Mouse (Mus musculus) stomach, postnatal 0 days (tissue): ENCODE data around the gene Col23a1. TPM values are rescaled to one million over a fixed set of nuclear protein-coding genes. Genes with fewer than 3 reads are reported as not detected.

ENCODE experiments used
- ATAC-seq: fragments of 200-750 bp; cut with Nextera tagmentation; 2 replicates; pipeline ENCODE4 v1.8.0; 2017; ENCODE audit not compliant: low FRiP score, low TSS enrichment
- DNase-seq: peaks from one replicate; pipeline ENCODE4 v3.0.0-alpha.2; 2016; ENCODE audit warnings: low spot score
- H3K27ac ChIP-seq: fragments of 300-500 bp; sonication (generic); replicated peaks from 2 replicates; pipeline ENCODE4 v1.5.1; 2014; ENCODE audit warnings: mild to moderate bottlenecking, control low read depth
- H3K27me3 ChIP-seq: fragments of 300-500 bp; sonication (generic); 2 replicates; pipeline ENCODE4 v1.6.1; 2014; ENCODE audit warnings: low read length; ENCODE audit not compliant: control insufficient read depth, insufficient read depth
- H3K36me3 ChIP-seq: fragments of 300-500 bp; sonication (generic); 2 replicates; pipeline ENCODE4 v1.6.1; 2014; ENCODE audit warnings: low read length, mixed read lengths; ENCODE audit not compliant: control insufficient read depth, insufficient read depth
- H3K4me1 ChIP-seq: fragments of 300-500 bp; sonication (generic); replicated peaks from 2 replicates; pipeline ENCODE4 v1.6.1; 2014; ENCODE audit warnings: antibody characterized with exemption; ENCODE audit not compliant: control insufficient read depth, insufficient read depth
- H3K4me2 ChIP-seq: fragments of 300-500 bp; sonication (generic); replicated peaks from 2 replicates; pipeline ENCODE4 v1.6.1; 2014; ENCODE audit warnings: low read depth, mild to moderate bottlenecking, control low read depth, moderate library complexity
- H3K4me3 ChIP-seq: fragments of 300-500 bp; sonication (generic); 2 replicates; pipeline ENCODE4 v1.5.1; 2014; ENCODE audit warnings: low read depth, low read length, control low read depth
- H3K9ac ChIP-seq: fragments of 300-500 bp; sonication (generic); 2 replicates; pipeline ENCODE4 v1.6.1; 2014; ENCODE audit warnings: mild to moderate bottlenecking, low read length, control low read depth, mixed read lengths
- H3K9me3 ChIP-seq: fragments of 300-500 bp; sonication (generic); 2 replicates; pipeline ENCODE4 v1.6.1; 2016; ENCODE audit warnings: low read length; ENCODE audit not compliant: control insufficient read depth
- CTCF ChIP-seq: IDR thresholded peaks from 2 replicates; pipeline ENCODE4 v1.5.1; 2016; ENCODE audit warnings: antibody characterized with exemption, low read depth, mild to moderate bottlenecking, moderate library complexity
- EP300 ChIP-seq: optimal IDR thresholded peaks from 2 replicates; pipeline ENCODE3; 2016; ENCODE audit warnings: antibody characterized with exemption
- WGBS: fragments of 180-500 bp; shearing (Covaris S2); extraction: QIAGEN DNeasy Blood & Tissue Kit; methylation state at CpG from one replicate; pipeline ENCODE4 v1.1.7; 2014; 5-methylcytosine and 5-hydroxymethylcytosine counted together
- polyA plus RNA-seq: library from polyadenylated mRNA; unstranded; fragments of >200 nt; fragmentation: Nextera tagmentation; extraction: Ambion mirVana; gene quantifications from 2 replicates; pipeline ENCODE4 v1.2.1, GENCODE M21; 2015

The Col23a1 gene
- polyA plus RNA-seq, 1 experiment from 2014 or later = 2.5 TPM

DNA sequence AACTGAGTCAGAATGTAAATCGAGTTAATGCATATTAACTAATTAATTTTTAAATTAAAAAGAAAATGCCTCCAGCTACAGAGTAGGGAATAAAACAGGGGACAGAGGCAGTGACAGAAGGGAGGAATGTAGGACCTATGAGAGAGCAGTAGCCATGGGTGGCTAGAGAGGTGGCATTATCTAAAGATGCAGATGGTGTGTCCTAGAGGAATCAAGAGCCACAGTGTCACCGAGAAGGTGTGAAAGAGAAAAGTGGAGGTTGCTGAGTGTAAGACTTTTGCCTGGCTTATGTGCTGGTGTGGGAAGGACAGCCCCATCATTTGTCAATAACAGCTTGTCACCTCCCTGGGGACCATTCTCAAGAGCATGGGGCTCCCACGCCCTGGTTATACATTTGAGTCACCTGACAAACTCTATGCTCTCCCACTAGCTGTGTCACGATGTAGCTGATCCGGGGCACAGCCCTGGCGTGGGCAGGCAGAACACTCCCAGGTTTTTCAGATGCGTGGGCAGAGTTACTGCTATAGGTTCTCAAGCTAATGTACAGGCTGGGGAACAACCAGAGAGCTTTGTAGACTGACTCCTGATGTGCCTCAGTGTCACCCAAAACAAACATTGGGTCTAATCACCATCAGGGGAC, 125.4 kb downstream of the Col23a1 start:
- 53% methylated on average over 7 of the region's 7 CpGs for WGBS
- Histone ChIP-seq H3K27me3 (no peaks in the 10 kb centered on the region), H3K9me3 (no peaks in the 10 kb centered on the region), H3K4me1 (no peaks in the 10 kb centered on the region), H3K36me3 (no peaks in the 10 kb centered on the region), H3K4me3 (no peak overlapping the region), H3K27ac (no peak overlapping the region), H3K4me2 (no peak overlapping the region), H3K9ac (no peak overlapping the region)
- ATAC-seq = no peak
- DNase-seq = no peak
- TF ChIP-seq EP300 = no peak
- no peak for TF ChIP-seq CTCF

DNA sequence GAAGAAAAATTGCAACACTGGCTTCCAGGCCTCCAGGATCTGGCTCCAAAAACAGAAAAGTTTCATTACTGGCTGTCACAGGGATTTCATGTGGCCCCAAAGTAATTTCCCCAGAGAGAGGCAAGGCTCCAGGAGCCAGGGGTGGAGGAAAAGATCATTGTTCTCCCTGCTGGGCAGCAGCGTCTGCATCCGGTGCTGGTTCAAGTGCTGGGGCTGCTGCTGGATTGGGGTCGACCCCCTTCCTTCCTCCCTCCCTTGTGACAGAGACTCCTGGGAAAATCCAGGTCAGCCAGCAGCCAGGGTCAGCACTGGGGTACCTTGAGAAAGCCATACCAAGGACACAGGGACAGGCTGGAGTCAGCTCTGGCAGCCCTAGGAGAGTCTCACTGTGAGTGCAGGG, 129.1 kb downstream of the Col23a1 start:
- no peak overlapping the region for H3K9ac ChIP-seq
- H3K4me1 ChIP-seq = no peaks in the 10 kb centered on the region
- TF ChIP-seq CTCF (no peak), EP300 (no peak)
- ATAC-seq (no peak), DNase-seq (no peak)
- H3K36me3 ChIP-seq = no peaks in the 10 kb centered on the region
- H3K9me3 ChIP-seq = no peaks in the 10 kb centered on the region
- H3K4me3 ChIP-seq = no peak overlapping the region
- no peaks in the 10 kb centered on the region for H3K27me3 ChIP-seq
- WGBS = 10% methylated on average over 3 of the region's 3 CpGs
- 0 out of 2 replicates have a peak overlapping the region, but pooled peaks have one; percentile 20 for H3K27ac ChIP-seq
- H3K4me2 ChIP-seq = no peak overlapping the region

DNA sequence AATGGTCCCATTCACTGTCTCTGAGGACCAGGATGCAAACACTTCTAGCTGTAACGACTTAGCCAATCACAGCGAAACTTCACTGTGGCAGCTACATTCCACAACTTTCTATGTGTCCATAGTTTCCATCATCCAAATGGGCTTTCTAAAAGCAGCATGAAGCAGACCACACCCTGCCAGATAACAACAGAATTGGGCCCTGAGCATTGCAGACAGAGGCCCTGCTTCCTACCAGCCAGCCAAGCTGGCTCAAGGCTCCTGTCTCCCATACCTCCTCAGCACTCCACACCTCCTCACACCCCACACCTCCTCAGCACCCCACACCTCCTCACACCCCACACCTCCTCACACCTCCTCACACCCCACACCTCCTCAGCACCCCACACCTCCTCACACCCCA, 132.2 kb downstream of the Col23a1 start:
- Histone ChIP-seq H3K27ac (no peak overlapping the region), H3K9ac (no peak overlapping the region), H3K4me1 (no peaks in the 10 kb centered on the region), H3K27me3 (no peaks in the 10 kb centered on the region), H3K4me3 (no peak overlapping the region), H3K36me3 (no peaks in the 10 kb centered on the region), H3K9me3 (no peaks in the 10 kb centered on the region), H3K4me2 (no peak overlapping the region)
- ATAC-seq = no peak
- DNase-seq = no peak
- 68% methylated on average over 2 of the region's 2 CpGs for WGBS
- TF ChIP-seq EP300 = no peak
- TF ChIP-seq CTCF = no peak

DNA sequence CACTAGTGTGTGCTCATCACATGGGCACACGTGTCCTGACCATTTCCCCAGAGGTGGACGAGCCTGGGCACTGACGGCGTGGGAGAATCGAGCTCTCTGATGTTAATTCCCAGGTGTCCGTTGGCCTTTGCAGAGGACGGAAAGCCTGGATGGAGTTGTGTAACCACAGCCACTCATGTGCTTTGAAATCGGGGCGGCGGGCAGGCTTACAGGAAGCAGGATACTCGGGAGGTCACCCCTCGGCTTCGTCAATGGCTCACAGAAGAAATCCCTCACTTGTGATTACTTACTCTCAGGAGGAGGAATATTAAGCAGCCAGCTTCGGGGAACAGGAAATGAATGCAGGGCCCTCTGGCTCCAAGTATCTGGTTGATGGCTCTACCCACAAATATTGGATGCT, 133.0 kb downstream of the Col23a1 start:
- Histone ChIP-seq H3K4me1 (no peaks in the 10 kb centered on the region), H3K9ac (no peak overlapping the region), H3K36me3 (no peaks in the 10 kb centered on the region), H3K4me3 (no peak overlapping the region), H3K27ac (no peak overlapping the region), H3K4me2 (no peak overlapping the region), H3K9me3 (no peaks in the 10 kb centered on the region), H3K27me3 (no peaks in the 10 kb centered on the region)
- WGBS = 67% methylated on average over 14 of the region's 14 CpGs
- DNase-seq = no peak
- ATAC-seq = no peak
- TF ChIP-seq EP300 = no peak
- TF ChIP-seq CTCF = no peak

DNA sequence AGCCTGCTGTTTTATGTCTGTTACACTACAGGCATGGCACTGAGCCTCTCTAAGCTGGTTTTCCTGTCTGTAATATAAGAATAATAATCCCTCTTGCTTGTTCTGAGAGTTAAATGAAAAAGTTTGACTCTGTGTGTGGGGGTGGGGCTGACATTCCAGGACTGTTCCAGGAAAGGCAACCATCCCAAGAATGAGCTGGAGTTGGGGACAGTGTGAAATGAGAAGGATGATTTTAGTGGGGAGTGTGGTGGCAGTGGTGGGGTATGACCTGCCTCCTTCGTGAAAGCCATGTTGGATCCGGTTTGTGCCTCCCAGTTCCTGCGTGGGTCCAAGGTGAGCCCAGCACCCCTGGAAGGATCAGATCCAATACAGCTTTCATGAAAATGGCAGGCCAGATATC, 136.4 kb downstream of the Col23a1 start:
- Histone ChIP-seq H3K36me3 (no peaks in the 10 kb centered on the region), H3K27me3 (no peaks in the 10 kb centered on the region), H3K4me1 (no peaks in the 10 kb centered on the region), H3K9ac (no peak overlapping the region), H3K4me3 (no peak overlapping the region), H3K27ac (no peak overlapping the region), H3K9me3 (no peaks in the 10 kb centered on the region), H3K4me2 (no peak overlapping the region)
- ATAC-seq = no peak
- 83% methylated on average over 3 of the region's 3 CpGs for WGBS
- no peak for TF ChIP-seq CTCF
- TF ChIP-seq EP300 = no peak
- no peak for DNase-seq

DNA sequence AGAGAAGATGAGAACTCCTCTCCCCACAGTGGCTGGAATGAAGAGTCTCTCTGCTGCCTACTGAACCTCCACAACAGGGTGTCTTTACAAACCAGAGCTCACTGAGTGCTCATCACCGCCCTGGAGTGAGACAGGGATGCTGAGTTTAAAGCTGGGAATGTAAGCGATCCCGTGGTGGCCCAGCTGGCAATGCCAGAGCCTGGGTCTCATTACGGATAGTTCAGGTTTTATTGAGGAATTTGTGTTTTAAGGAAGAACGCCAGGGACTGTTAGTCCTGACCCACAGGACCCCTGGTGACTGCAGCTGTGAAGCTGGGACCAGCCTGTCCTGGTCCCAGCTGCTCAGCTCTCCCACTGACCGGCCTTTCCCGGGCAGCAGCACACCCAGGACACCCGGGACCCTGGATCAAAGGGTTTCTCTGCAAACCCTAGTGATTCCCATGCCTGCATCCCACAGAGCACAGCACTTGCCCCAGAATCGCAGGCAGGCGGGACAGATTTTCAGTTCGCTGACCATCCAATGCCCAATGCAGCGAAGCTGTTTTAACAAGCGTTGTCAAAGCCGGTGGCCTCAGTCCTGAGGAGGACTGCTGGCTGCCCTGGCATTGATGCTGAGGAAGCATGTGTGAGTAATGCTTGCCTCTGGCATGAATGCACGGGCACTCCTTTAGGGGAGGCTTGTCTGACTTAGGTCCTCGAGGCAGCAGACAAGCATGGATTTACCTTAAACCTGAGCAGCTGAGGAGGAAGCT, 139.9 kb downstream of the Col23a1 start:
- Histone ChIP-seq H3K27ac (no peak overlapping the region), H3K9me3 (no peaks in the 10 kb centered on the region), H3K36me3 (no peaks in the 10 kb centered on the region), H3K4me2 (no peak overlapping the region), H3K4me3 (no peak overlapping the region), H3K27me3 (no peaks in the 10 kb centered on the region), H3K4me1 (no peaks in the 10 kb centered on the region), H3K9ac (no peak overlapping the region)
- no peak for DNase-seq
- WGBS = 58% methylated on average over 16 of the region's 16 CpGs
- TF ChIP-seq EP300 (no peak), CTCF (no peak)
- ATAC-seq = no peak
